Mouse (Mus musculus): ENCODE measurements at regions not wholly inside any gene's neighbourhood (a gene's known extent, or its start where the extent isn't known, plus 50 kb on each side); places are given as distances from the start of the nearest gene placed in this dataset.

- Histone ChIP-seq H3K36me3 (ENCODE audit: insufficient read depth) (no peaks in the 10 kb centered on the region), H3K4me3 (ENCODE audit: low read depth, low read length) (no peak overlapping the region), H3K27ac (ENCODE audit: low read depth) (no peak overlapping the region), H3K4me2 (no peak overlapping the region), H3K9me3 (ENCODE audit: low read depth, low read length) (no peaks in the 10 kb centered on the region), H3K9ac (no peak overlapping the region), H3K4me1 (ENCODE audit: insufficient read depth) (no peaks in the 10 kb centered on the region), H3K27me3 (ENCODE audit: insufficient read depth, low read length) (no peaks in the 10 kb centered on the region)
- no peak for DNase-seq
- WGBS = 38% methylated on average over 4 of the region's 4 CpGs
- no peak for TF ChIP-seq CTCF (IDR thresholded peaks at IDR 0.05; ENCODE audit: low read depth)
- no peak for ATAC-seq (ENCODE audit: insufficient read depth)
These were observed 208.9 kb upstream of the Sp8 start for GRCm38 (mm10) chr12:118637214-118637613.

GRCm38 (mm10) chr12:118635456-118635855 is 210.7 kb upstream of the Sp8 start:
- Histone ChIP-seq H3K4me2 (no peak overlapping the region), H3K36me3 (ENCODE audit: insufficient read depth) (no peaks in the 10 kb centered on the region), H3K27ac (ENCODE audit: low read depth) (no peak overlapping the region), H3K9me3 (ENCODE audit: low read depth, low read length) (no peaks in the 10 kb centered on the region), H3K4me3 (ENCODE audit: low read depth, low read length) (no peak overlapping the region), H3K27me3 (ENCODE audit: insufficient read depth, low read length) (no peaks in the 10 kb centered on the region), H3K9ac (no peak overlapping the region), H3K4me1 (ENCODE audit: insufficient read depth) (no peaks in the 10 kb centered on the region)
- ATAC-seq (ENCODE audit: insufficient read depth) = no peak
- WGBS = 58% methylated on average over 1 of the region's 1 CpGs
- TF ChIP-seq CTCF (IDR thresholded peaks at IDR 0.05; ENCODE audit: low read depth) = no peak
- no peak for DNase-seq

GRCm38 (mm10) chr12:118630373-118630772 is 215.8 kb upstream of the Sp8 start:
- 38% methylated on average over 1 of the region's 1 CpGs for WGBS
- no peaks in the 10 kb centered on the region for H3K27me3 ChIP-seq (ENCODE audit: insufficient read depth, low read length)
- TF ChIP-seq CTCF (IDR thresholded peaks at IDR 0.05; ENCODE audit: low read depth) = no peak
- no peak overlapping the region for H3K27ac ChIP-seq (ENCODE audit: low read depth)
- DNase-seq = no peak
- H3K4me2 ChIP-seq = no peak overlapping the region
- no peaks in the 10 kb centered on the region for H3K9me3 ChIP-seq (ENCODE audit: low read depth, low read length)
- no peak overlapping the region for H3K4me3 ChIP-seq (ENCODE audit: low read depth, low read length)
- ATAC-seq (ENCODE audit: insufficient read depth) = no peak
- H3K9ac ChIP-seq = no peak overlapping the region
- H3K4me1 ChIP-seq (ENCODE audit: insufficient read depth) = no peaks in the 10 kb centered on the region
- no peaks in the 10 kb centered on the region for H3K36me3 ChIP-seq (ENCODE audit: insufficient read depth)

- Histone ChIP-seq H3K4me2 (no peak overlapping the region), H3K36me3 (ENCODE audit: insufficient read depth) (no peaks in the 10 kb centered on the region), H3K4me3 (ENCODE audit: low read depth, low read length) (no peak overlapping the region), H3K27ac (ENCODE audit: low read depth) (no peak overlapping the region), H3K27me3 (ENCODE audit: insufficient read depth, low read length) (no peaks in the 10 kb centered on the region), H3K4me1 (ENCODE audit: insufficient read depth) (no peaks in the 10 kb centered on the region), H3K9me3 (ENCODE audit: low read depth, low read length) (no peaks in the 10 kb centered on the region), H3K9ac (no peak overlapping the region)
- no peak for ATAC-seq (ENCODE audit: insufficient read depth)
- TF ChIP-seq CTCF (IDR thresholded peaks at IDR 0.05; ENCODE audit: low read depth) = no peak
- DNase-seq = no peak
- WGBS = 82% methylated on average over 1 of the region's 1 CpGs
These were observed 224.2 kb upstream of the Sp8 start for GRCm38 (mm10) chr12:118621697-118622485.

- Histone ChIP-seq H3K4me2 (no peak overlapping the region), H3K4me1 (ENCODE audit: insufficient read depth) (no peaks in the 10 kb centered on the region), H3K27me3 (ENCODE audit: insufficient read depth, low read length) (no peaks in the 10 kb centered on the region), H3K27ac (ENCODE audit: low read depth) (no peak overlapping the region), H3K9me3 (ENCODE audit: low read depth, low read length) (no peaks in the 10 kb centered on the region), H3K4me3 (ENCODE audit: low read depth, low read length) (no peak overlapping the region), H3K36me3 (ENCODE audit: insufficient read depth) (no peaks in the 10 kb centered on the region), H3K9ac (no peak overlapping the region)
- TF ChIP-seq CTCF (IDR thresholded peaks at IDR 0.05; ENCODE audit: low read depth) = no peak
- DNase-seq (peak; percentile 24), ATAC-seq (ENCODE audit: insufficient read depth) (peak; percentile 41; the same call in 1 of the 2 replicates)
- 31% methylated on average over 5 of the region's 5 CpGs for WGBS
These were observed 225.1 kb upstream of the Sp8 start for GRCm38 (mm10) chr12:118620847-118621636.

GRCm38 (mm10) chr12:118597015-118597414 is 249.1 kb upstream of the Sp8 start:
- no peaks in the 10 kb centered on the region for H3K27me3 ChIP-seq (ENCODE audit: insufficient read depth, low read length)
- no peak overlapping the region for H3K4me2 ChIP-seq
- no peak overlapping the region for H3K27ac ChIP-seq (ENCODE audit: low read depth)
- no peak overlapping the region for H3K9ac ChIP-seq
- no peak overlapping the region for H3K4me3 ChIP-seq (ENCODE audit: low read depth, low read length)
- ATAC-seq (ENCODE audit: insufficient read depth) (peak; percentile 91), DNase-seq (peak; percentile 84)
- no peaks in the 10 kb centered on the region for H3K4me1 ChIP-seq (ENCODE audit: insufficient read depth)
- no peaks in the 10 kb centered on the region for H3K36me3 ChIP-seq (ENCODE audit: insufficient read depth)
- no peak for TF ChIP-seq CTCF (IDR thresholded peaks at IDR 0.05; ENCODE audit: low read depth)
- WGBS = 49% methylated on average over 4 of the region's 4 CpGs
- H3K9me3 ChIP-seq (ENCODE audit: low read depth, low read length) = no peaks in the 10 kb centered on the region
